Mouse (Mus musculus) C2C12 (cell line): ENCODE measurements at regions not wholly inside any gene's neighbourhood (a gene's known extent, or its start where the extent isn't known, plus 50 kb on each side); places are given as distances from the start of the nearest gene placed in this dataset.

Source experiments
- H3K27me3 ChIP-seq: one replicate; pipeline ENCODE4 v1.6.1; 2011; ENCODE audit not compliant: control insufficient read depth, insufficient read depth, insufficient read length
- H3K36me3 ChIP-seq: one replicate; pipeline ENCODE4 v1.6.1; 2011; ENCODE audit not compliant: control insufficient read depth, insufficient read depth
- H3K4me3 ChIP-seq: one replicate; pipeline ENCODE4 v1.5.1; 2011; ENCODE audit warnings: mild to moderate bottlenecking, control low read depth; ENCODE audit not compliant: poor library complexity, insufficient read depth, severe bottlenecking
- H3K79me2 ChIP-seq: one replicate; pipeline ENCODE4 v1.6.1; 2011; ENCODE audit not compliant: control insufficient read depth, insufficient read depth
- H3K79me3 ChIP-seq: one replicate; pipeline ENCODE4 v1.6.1; 2011; ENCODE audit warnings: low read depth, control low read depth
- H3ac ChIP-seq: one replicate; pipeline ENCODE3; 2011; ENCODE audit warnings: low read depth; ENCODE audit not compliant: control insufficient read depth, insufficient read length
- CEBPB ChIP-seq: IDR thresholded peaks from one replicate; pipeline ENCODE4 v1.6.1; 2011; ENCODE audit warnings: low read depth, mild to moderate bottlenecking, control low read depth, moderate library complexity
- CTCF ChIP-seq: IDR thresholded peaks from one replicate; pipeline ENCODE4 v1.5.1; 2011; ENCODE audit not compliant: control insufficient read depth, insufficient read depth, insufficient read length
- FOSL1 ChIP-seq: IDR thresholded peaks from one replicate; pipeline ENCODE4 v1.8.0; 2011; ENCODE audit warnings: mild to moderate bottlenecking, low read length; ENCODE audit not compliant: poor library complexity, insufficient read depth, severe bottlenecking
- MAX ChIP-seq: IDR thresholded peaks from one replicate; pipeline ENCODE4 v1.6.1; 2011; ENCODE audit warnings: mild to moderate bottlenecking, control low read depth
- MYOD1 ChIP-seq: IDR thresholded peaks from one replicate; pipeline ENCODE4 v1.6.1; 2011; ENCODE audit warnings: low read depth; ENCODE audit not compliant: control insufficient read depth, insufficient read length
- MYOG ChIP-seq: IDR thresholded peaks from one replicate; pipeline ENCODE4 v1.6.1; 2011; ENCODE audit not compliant: control insufficient read depth, insufficient read length; ENCODE audit errors: extremely low read depth
- USF1 ChIP-seq: IDR thresholded peaks from one replicate; pipeline ENCODE4 v1.6.1; 2011; ENCODE audit warnings: low read depth, mild to moderate bottlenecking, control low read depth, moderate library complexity

- TF ChIP-seq MYOD1 (no peak), MYOG (no peak), FOSL1 (no peak), CEBPB (no peak)
- Histone ChIP-seq H3K79me2 (no peaks in the 10 kb centered on the region), H3K27me3 (no peaks in the 10 kb centered on the region), H3K36me3 (no peaks in the 10 kb centered on the region), H3K4me3 (no peak overlapping the region), H3K79me3 (no peaks in the 10 kb centered on the region), H3ac (no peak overlapping the region)
These were observed 95.8 kb upstream of the Ptprm start for GRCm38 (mm10) chr17:67450021-67450420.

- no peak for TF ChIP-seq MAX
- no peak for TF ChIP-seq MYOD1
- H3K36me3 ChIP-seq, result no peaks in the 10 kb centered on the region
- H3K4me3 ChIP-seq, result no peak overlapping the region
- H3K27me3 ChIP-seq, result no peaks in the 10 kb centered on the region
- H3K79me2 ChIP-seq, result no peaks in the 10 kb centered on the region
- H3ac ChIP-seq, result no peak overlapping the region
- no peaks in the 10 kb centered on the region for H3K79me3 ChIP-seq
These were observed 91.7 kb upstream of the Ptprm start for GRCm38 (mm10) chr17:67445986-67446385.

- Histone ChIP-seq H3K4me3 (no peak overlapping the region), H3K79me2 (no peaks in the 10 kb centered on the region), H3K79me3 (no peaks in the 10 kb centered on the region), H3K27me3 (no peaks in the 10 kb centered on the region), H3K36me3 (no peaks in the 10 kb centered on the region), H3ac (no peak overlapping the region)
- no peak for TF ChIP-seq MYOG
- TF ChIP-seq CEBPB, result no peak
- no peak for TF ChIP-seq MYOD1
- no peak for TF ChIP-seq USF1
- no peak for TF ChIP-seq CTCF
- no peak for TF ChIP-seq FOSL1
- TF ChIP-seq MAX, result no peak
These were observed 86.7 kb upstream of the Ptprm start for GRCm38 (mm10) chr17:67440961-67441360.

- H3K4me3 ChIP-seq, result no peak overlapping the region
- H3K27me3 ChIP-seq, result peaks cover 5% of the 10 kb centered on the region
- no peaks in the 10 kb centered on the region for H3K36me3 ChIP-seq
- H3K79me2 ChIP-seq, result no peaks in the 10 kb centered on the region
- H3ac ChIP-seq, result no peak overlapping the region
- no peaks in the 10 kb centered on the region for H3K79me3 ChIP-seq
- no peak for TF ChIP-seq FOSL1
- no peak for TF ChIP-seq CTCF
- no peak for TF ChIP-seq MYOG
- no peak for TF ChIP-seq MYOD1
- TF ChIP-seq USF1, result no peak
- no peak for TF ChIP-seq MAX
- no peak for TF ChIP-seq CEBPB
These were observed 65.9 kb upstream of the Ptprm start for GRCm38 (mm10) chr17:67419956-67420711.

- no peak overlapping the region for H3K4me3 ChIP-seq
- H3K79me2 ChIP-seq, result no peaks in the 10 kb centered on the region
- TF ChIP-seq MYOG, result no peak
- TF ChIP-seq USF1, result no peak
- TF ChIP-seq CEBPB, result no peak
- no peak for TF ChIP-seq CTCF
- TF ChIP-seq FOSL1, result no peak
- no peak for TF ChIP-seq MAX
- no peak for TF ChIP-seq MYOD1
- H3K27me3 ChIP-seq, result no peaks in the 10 kb centered on the region
- H3K36me3 ChIP-seq, result no peaks in the 10 kb centered on the region
- no peaks in the 10 kb centered on the region for H3K79me3 ChIP-seq
- no peak overlapping the region for H3ac ChIP-seq
These were observed 58.4 kb upstream of the Ptprm start for GRCm38 (mm10) chr17:67412546-67413250.
